In genomic region chr9:56796656-56797131, GRCm38 (mm10) we compare ENCODE assay signal across 8 mouse cellular contexts. TPM values are rescaled to one million over a fixed set of nuclear protein-coding genes. Genes with fewer than 3 reads are reported as not detected.
DNase-seq lines count a peak whose midpoint lies in the region; ATAC-seq and TF ChIP-seq lines count a peak whose summit lies in the region.

No protein-coding gene starts in this region.

- no peak for TF ChIP-seq EP300 in lung, postnatal 0 days (IDR thresholded peaks at IDR 0.05)

- H3K27ac ChIP-seq in lung, postnatal 0 days (ENCODE audit: low read length) = no peak overlapping the region
- H3K27ac ChIP-seq in hindbrain, embryonic 10.5 days = peak overlapping the region; percentile 36
- peak overlapping the region; percentile 61 for H3K27ac ChIP-seq in midbrain, embryonic 10.5 days (replicated peaks)
- no peak overlapping the region for H3K27ac ChIP-seq in thymus, adult 2 months (ENCODE audit: control insufficient read depth, insufficient read depth, low read length)

- H3K36me3 ChIP-seq in lung, postnatal 0 days (ENCODE audit: insufficient read depth, low read length) = no peaks in the 10 kb centered on the region
- H3K36me3 ChIP-seq in hindbrain, embryonic 10.5 days = no peaks in the 10 kb centered on the region
- no peaks in the 10 kb centered on the region for H3K36me3 ChIP-seq in midbrain, embryonic 10.5 days
- no peaks in the 10 kb centered on the region for H3K36me3 ChIP-seq in thymus, adult 2 months (ENCODE audit: control insufficient read depth, insufficient read depth, low read length)

- H3K9ac ChIP-seq in lung, postnatal 0 days (replicated peaks; ENCODE audit: low read depth) = no peak overlapping the region

- no peak for TF ChIP-seq CTCF in lung, postnatal 0 days (IDR thresholded peaks at IDR 0.05)
- no peak for TF ChIP-seq CTCF in thymus, adult 2 months (IDR thresholded peaks at IDR 0.05; ENCODE audit: borderline replicate concordance, control insufficient read depth, extremely low read depth, insufficient read depth, low read length, poor library complexity)

- H3K4me3 ChIP-seq in lung, postnatal 0 days (ENCODE audit: low read depth, low read length) = peak overlapping the region; percentile 34
- peak overlapping the region; percentile 56 for H3K4me3 ChIP-seq in hindbrain, embryonic 10.5 days
- peak overlapping the region; percentile 66 for H3K4me3 ChIP-seq in midbrain, embryonic 10.5 days
- H3K4me3 ChIP-seq in thymus, adult 2 months (ENCODE audit: control insufficient read depth, insufficient read depth, low read length) = no peak overlapping the region

- no peaks in the 10 kb centered on the region for H3K9me3 ChIP-seq in lung, postnatal 0 days (ENCODE audit: low read length)
- H3K9me3 ChIP-seq in hindbrain, embryonic 10.5 days = no peaks in the 10 kb centered on the region
- H3K9me3 ChIP-seq in midbrain, embryonic 10.5 days (replicated peaks) = no peaks in the 10 kb centered on the region

- H3K4me1 ChIP-seq in lung, postnatal 0 days (ENCODE audit: insufficient read depth, low read depth, low read length) = peaks cover 3% of the 10 kb centered on the region; the same call in 1 of the 2 replicates
- peaks cover 22% of the 10 kb centered on the region for H3K4me1 ChIP-seq in hindbrain, embryonic 10.5 days (replicated peaks)
- H3K4me1 ChIP-seq in midbrain, embryonic 10.5 days = peaks cover 18% of the 10 kb centered on the region
- H3K4me1 ChIP-seq in thymus, adult 2 months (replicated peaks; ENCODE audit: control insufficient read depth, insufficient read depth, low read length) = no peaks in the 10 kb centered on the region

- TF ChIP-seq POLR2A in thymus, adult 2 months (IDR thresholded peaks at IDR 0.05; ENCODE audit: control insufficient read depth, extremely low read depth, insufficient read depth, low read length, poor library complexity) = no peak

- WGBS in lung, postnatal 0 days = 2% methylated on average over 38 of the region's 41 CpGs
- WGBS in hindbrain, embryonic 10.5 days = under 1% methylated on average over 41 of the region's 41 CpGs
- WGBS in midbrain, embryonic 10.5 days = under 1% methylated on average over 41 of the region's 41 CpGs
- 5% methylated on average over 41 of the region's 41 CpGs for WGBS in thymus, adult 2 months

- no peak for ATAC-seq in lung, postnatal 0 days
- ATAC-seq in activated CD4-positive, CD25-positive, alpha-beta regulatory T cell, adult 4 months = no peak

- H3K4me2 ChIP-seq in lung, postnatal 0 days (replicated peaks; ENCODE audit: low read depth, low read length) = peak overlapping the region; percentile 64

- DNase-seq in adrenal gland, postnatal 10 days = peak; percentile 13
- DNase-seq in adrenal gland, postnatal 4 days (ENCODE audit: low spot score in 2 of 2) = no peak
- no peak for DNase-seq in lung, postnatal 0 days (ENCODE audit: low spot score)
- no peak for DNase-seq in lung, adult 18-20 months
- DNase-seq in hindbrain, embryonic 10.5 days (ENCODE audit: low spot score) = peak; percentile 60
- DNase-seq in midbrain, embryonic 10.5 days (ENCODE audit: low spot score) = peak; percentile 52
- no peak for DNase-seq in thymus, adult 2 months

- peaks cover 34% of the 10 kb centered on the region for H3K27me3 ChIP-seq in lung, postnatal 0 days (replicated peaks; ENCODE audit: insufficient read depth, low read length)
- peaks cover 73% of the 10 kb centered on the region for H3K27me3 ChIP-seq in hindbrain, embryonic 10.5 days (ENCODE audit: insufficient read depth, poor library complexity, severe bottlenecking)
- peaks cover 79% of the 10 kb centered on the region for H3K27me3 ChIP-seq in midbrain, embryonic 10.5 days (ENCODE audit: low read depth, poor library complexity, severe bottlenecking)
- H3K27me3 ChIP-seq in thymus, adult 2 months (ENCODE audit: control insufficient read depth, insufficient read depth, low read length) = peaks cover 7% of the 10 kb centered on the region; the same call in 1 of the 2 replicates

RNA-seq across cellular contexts. Expression of gene Lingo1, which starts 0.4 kb away (rescaled TPM):
- total RNA-seq in adrenal gland, postnatal 10 days (2021) = 1 to 10 TPM; 2.6 to 5.1 TPM
- total RNA-seq in adrenal gland, postnatal 4 days (2021) = 1 to 10 TPM; 6.1 to 8.5 TPM
- polyA plus RNA-seq in lung, postnatal 0 days (2015; fragmentation: Nextera tagmentation; extraction: Ambion mirVana) = 1.3 TPM in 2 replicates
- 5.1 and 9.9 TPM in 2 replicates for polyA plus RNA-seq in hindbrain, embryonic 10.5 days (2016; fragmentation: Nextera tagmentation; extraction: Ambion mirVana)
- 2.8 and 6.4 TPM in 2 replicates for polyA plus RNA-seq in midbrain, embryonic 10.5 days (2016; fragmentation: Nextera tagmentation; extraction: Ambion mirVana)
- 5.2 and 5.3 TPM in 2 replicates for polyA plus RNA-seq in thymus, adult 2 months (2012; rRNA removed)
- not detected for polyA plus RNA-seq in activated CD4-positive, CD25-positive, alpha-beta regulatory T cell, adult 4 months (2017; shearing (Covaris generic))

Comparison
In these comparisons a context has a peak if more than half of its experiments do, and no peak if none do; other contexts are left out.
1. DNase-seq: peak in adrenal gland, postnatal 10 days (single experiment), hindbrain, embryonic 10.5 days (single experiment) and midbrain, embryonic 10.5 days (single experiment); none in adrenal gland, postnatal 4 days (0 of 2), lung, postnatal 0 days (single experiment), lung, adult 18-20 months (0 of 2) and thymus, adult 2 months (single experiment).
2. H3K27ac ChIP-seq: peak in hindbrain, embryonic 10.5 days (single experiment) and midbrain, embryonic 10.5 days (single experiment); none in lung, postnatal 0 days (single experiment) and thymus, adult 2 months (single experiment).